Mouse (Mus musculus): ENCODE measurements around the gene Snrpc. TPM values are rescaled to one million over a fixed set of nuclear protein-coding genes. Genes with fewer than 3 reads are reported as not detected.

Snrpc gene
- polyA plus RNA-seq, 1 experiment from 2014 or later: 242 TPM

DNA sequence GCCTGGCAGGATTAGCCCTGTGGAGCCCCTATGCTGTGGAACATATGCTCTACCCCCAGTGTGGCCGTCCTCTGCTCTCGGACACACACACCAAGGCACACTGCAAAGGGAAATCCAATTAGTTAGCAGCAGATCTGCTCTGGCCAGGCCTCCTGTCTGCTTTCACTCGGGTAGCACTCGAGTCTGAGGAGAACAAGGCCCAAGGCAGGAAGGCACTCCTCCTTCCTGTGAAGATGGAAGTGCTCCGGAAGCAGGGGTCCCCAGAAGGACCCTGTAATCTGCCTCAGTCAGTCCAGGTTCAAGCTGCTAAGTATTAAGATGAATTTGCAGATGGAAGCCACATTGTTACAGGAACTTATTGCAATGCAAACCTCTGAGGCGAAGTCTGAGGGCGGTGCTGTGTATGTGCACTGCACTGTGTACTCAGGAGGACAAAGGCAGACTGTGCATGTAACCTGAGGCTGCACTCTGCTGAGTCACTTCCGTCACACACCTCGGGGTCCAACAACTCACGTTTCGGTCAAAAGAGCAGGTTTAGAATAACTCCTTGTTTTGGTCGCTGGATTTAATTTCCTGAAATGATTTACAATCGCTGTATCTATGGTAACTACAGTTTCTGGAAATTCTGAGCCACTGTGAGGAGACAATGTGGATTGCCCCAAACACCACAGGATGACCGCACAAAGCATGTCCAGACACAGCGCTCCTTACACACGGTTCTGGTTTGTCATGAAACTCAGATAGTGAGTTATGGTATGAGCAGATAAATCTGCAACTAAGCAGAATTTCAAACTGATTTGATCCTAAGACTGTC, 38.0 kb upstream of the Snrpc start:
- H3K4me2 ChIP-seq (ENCODE audit: low read depth, low read length): peak overlapping the region; percentile 21
- H3K4me1 ChIP-seq (ENCODE audit: control insufficient read depth, insufficient read depth, low read length): peaks cover 50% of the 10 kb centered on the region
- no peaks in the 10 kb centered on the region for H3K27me3 ChIP-seq (replicated peaks; ENCODE audit: control insufficient read depth, insufficient read depth, low read length)
- H3K9me3 ChIP-seq (ENCODE audit: control insufficient read depth, low read length): no peaks in the 10 kb centered on the region
- WGBS: 36% methylated on average over 16 of the region's 16 CpGs
- H3K9ac ChIP-seq (ENCODE audit: low read depth, low read length): peak overlapping the region; percentile 48
- peak overlapping the region; percentile 92 for H3K27ac ChIP-seq (ENCODE audit: low read length)
- no peaks in the 10 kb centered on the region for H3K36me3 ChIP-seq (ENCODE audit: control insufficient read depth, insufficient read depth, low read length)
- no peak overlapping the region; the same call in 1 of the 2 replicates for H3K4me3 ChIP-seq (ENCODE audit: low read length)
- peak; percentile 81 for ATAC-seq

DNA sequence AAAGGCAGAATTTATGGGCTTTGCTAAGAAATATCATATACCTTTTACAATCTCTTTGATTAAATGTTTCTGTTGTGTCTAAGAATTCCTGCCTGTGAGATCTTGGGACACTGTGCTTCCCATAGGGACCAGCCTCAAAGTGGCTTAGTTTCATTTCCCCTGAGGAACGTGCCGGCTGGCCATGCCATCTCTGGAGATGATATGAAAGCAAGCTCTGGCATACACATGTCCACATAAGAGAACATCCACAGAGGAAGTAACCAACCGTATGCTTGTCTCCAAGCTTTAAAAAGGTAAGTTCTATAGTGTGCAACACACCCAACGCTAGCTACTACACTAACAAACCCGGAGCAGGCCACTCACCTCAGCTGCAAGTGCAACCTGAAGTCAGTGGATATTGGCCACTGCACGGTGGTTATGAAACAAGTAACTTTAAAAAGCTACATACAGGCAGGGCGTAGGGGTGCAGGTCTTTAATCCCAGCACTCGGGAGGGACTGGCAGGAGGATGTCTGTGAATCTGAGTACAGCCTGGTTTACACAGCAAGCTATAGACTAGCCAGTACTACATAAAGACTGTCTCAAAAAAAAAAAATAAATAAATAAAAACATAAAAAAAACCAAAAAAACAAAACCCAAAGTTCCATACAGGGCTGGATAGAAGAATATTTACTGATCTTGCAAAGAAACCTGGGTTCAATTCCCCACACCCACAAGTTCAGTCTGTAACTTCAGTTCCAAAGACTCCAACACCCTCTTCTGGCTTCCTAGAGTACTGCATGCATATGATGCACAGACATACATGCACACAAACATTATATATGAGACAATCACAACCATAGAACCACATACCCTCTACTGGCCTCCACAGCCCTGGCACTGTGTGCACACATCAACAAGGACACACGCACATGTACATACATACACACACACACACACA, 37.0 kb upstream of the Snrpc start:
- peaks cover 56% of the 10 kb centered on the region for H3K4me1 ChIP-seq (ENCODE audit: control insufficient read depth, insufficient read depth, low read length)
- 0 out of 2 replicates have a peak overlapping the region, but pooled peaks have one; percentile 8 for H3K4me2 ChIP-seq (ENCODE audit: low read depth, low read length)
- H3K9ac ChIP-seq (ENCODE audit: low read depth, low read length): 0 out of 2 replicates have a peak overlapping the region, but pooled peaks have one; percentile 38
- peak overlapping the region; percentile 76 for H3K27ac ChIP-seq (ENCODE audit: low read length)
- no peaks in the 10 kb centered on the region for H3K36me3 ChIP-seq (ENCODE audit: control insufficient read depth, insufficient read depth, low read length)
- ATAC-seq: no peak
- H3K27me3 ChIP-seq (replicated peaks; ENCODE audit: control insufficient read depth, insufficient read depth, low read length): no peaks in the 10 kb centered on the region
- 76% methylated on average over 9 of the region's 9 CpGs for WGBS
- H3K4me3 ChIP-seq (ENCODE audit: low read length): no peak overlapping the region
- H3K9me3 ChIP-seq (ENCODE audit: control insufficient read depth, low read length): no peaks in the 10 kb centered on the region

DNA sequence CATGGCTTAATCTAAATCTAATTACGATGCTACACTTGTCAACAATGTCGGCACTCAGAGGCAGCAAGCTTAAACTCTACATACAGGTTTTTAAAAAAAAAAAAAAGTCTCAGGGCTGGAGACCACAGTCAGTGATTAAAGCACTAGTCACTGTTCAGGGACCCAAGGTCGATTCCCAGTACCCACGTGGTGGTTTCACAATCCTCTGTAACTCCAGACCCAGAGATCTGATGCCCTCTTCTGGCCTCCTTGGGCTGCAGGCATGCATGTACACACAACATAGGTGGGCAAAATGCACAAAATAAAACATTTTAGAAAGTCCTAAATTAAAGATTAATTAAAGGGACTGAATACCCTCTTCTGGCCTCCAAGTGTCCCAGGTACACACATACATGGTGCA, 34.2 kb upstream of the Snrpc start:
- Histone ChIP-seq H3K27me3 (replicated peaks; ENCODE audit: control insufficient read depth, insufficient read depth, low read length) (no peaks in the 10 kb centered on the region), H3K36me3 (ENCODE audit: control insufficient read depth, insufficient read depth, low read length) (no peaks in the 10 kb centered on the region), H3K9ac (ENCODE audit: low read depth, low read length) (no peak overlapping the region), H3K4me2 (ENCODE audit: low read depth, low read length) (no peak overlapping the region), H3K27ac (ENCODE audit: low read length) (no peak overlapping the region), H3K4me3 (ENCODE audit: low read length) (no peak overlapping the region), H3K4me1 (ENCODE audit: control insufficient read depth, insufficient read depth, low read length) (peaks cover 38% of the 10 kb centered on the region), H3K9me3 (ENCODE audit: control insufficient read depth, low read length) (no peaks in the 10 kb centered on the region)
- no peak for ATAC-seq
- WGBS: 75% methylated on average over 4 of the region's 4 CpGs

DNA sequence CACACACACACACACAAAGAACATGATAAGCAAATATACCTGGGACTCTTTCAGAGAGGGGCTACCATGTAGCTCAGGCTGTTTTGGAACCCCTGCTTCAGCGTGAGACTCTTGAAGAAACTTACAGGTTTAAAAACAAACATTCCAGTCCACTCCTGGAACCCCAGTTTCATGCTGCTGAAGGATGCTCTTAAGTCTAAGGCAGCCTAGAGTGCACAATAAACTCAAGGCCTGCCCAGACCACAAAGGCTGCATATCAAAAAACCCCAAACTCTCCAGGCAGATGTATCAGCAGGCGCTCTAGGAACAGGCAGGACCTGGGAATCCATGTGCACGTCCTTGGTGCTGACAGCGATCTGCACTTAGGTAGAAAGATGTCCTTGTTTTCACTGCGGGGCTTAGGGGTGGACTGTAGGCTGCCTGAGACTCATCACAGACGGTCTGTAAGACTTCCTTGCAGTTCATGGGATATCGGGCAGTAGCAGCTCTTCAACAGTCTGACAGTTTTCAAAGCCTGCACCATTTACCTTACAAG, 33.7 kb upstream of the Snrpc start:
- Histone ChIP-seq H3K4me2 (ENCODE audit: low read depth, low read length) (no peak overlapping the region), H3K27ac (ENCODE audit: low read length) (no peak overlapping the region), H3K9ac (ENCODE audit: low read depth, low read length) (no peak overlapping the region), H3K4me1 (ENCODE audit: control insufficient read depth, insufficient read depth, low read length) (peaks cover 33% of the 10 kb centered on the region), H3K27me3 (replicated peaks; ENCODE audit: control insufficient read depth, insufficient read depth, low read length) (no peaks in the 10 kb centered on the region), H3K36me3 (ENCODE audit: control insufficient read depth, insufficient read depth, low read length) (no peaks in the 10 kb centered on the region), H3K4me3 (ENCODE audit: low read length) (no peak overlapping the region), H3K9me3 (ENCODE audit: control insufficient read depth, low read length) (no peaks in the 10 kb centered on the region)
- no peak for ATAC-seq
- 74% methylated on average over 7 of the region's 7 CpGs for WGBS

DNA sequence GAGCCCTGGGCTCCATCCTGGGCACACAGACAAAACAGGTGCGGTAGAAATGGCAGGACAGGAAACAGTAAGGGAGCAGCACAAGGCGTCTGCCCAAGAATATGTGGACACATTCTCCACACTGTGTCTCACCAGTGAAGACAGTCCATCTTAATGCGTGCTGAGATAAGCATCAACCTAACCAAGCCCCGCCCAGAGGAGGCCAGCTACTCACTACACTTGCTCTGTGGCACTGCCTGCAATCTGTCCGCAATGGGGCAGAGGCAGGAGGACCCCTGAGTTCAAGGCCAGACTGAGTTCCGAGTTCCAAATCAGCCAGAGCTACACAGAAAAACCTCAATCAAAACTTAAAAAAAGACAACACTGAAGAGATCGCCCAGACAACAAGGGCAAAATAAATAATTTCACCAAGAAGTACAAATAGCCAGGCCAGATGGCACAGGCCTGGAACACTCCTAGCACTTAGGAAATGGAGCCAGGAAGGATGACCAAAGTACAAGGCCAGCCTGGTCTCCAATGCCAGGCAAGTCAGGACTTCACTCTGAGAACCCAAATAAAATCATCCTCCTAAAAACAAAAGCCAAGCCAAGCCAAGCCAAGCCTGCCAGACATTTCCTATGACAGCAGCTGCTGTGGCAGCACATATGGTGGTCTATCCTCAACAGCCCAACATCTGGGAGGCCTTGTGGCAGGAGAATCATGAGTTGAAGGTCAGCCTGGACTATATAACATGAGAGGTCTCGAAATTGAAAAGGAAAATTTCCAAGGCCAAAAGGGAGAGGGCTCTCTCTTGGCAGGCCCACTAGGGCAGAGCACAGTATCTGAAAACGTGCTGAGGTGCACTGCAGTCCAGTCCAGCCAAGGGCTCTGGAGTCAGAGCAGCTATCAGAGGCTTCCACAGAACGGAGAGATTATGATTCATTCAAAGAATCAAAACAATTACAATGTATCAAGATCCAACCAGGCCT, 32.9 kb upstream of the Snrpc start:
- ATAC-seq: no peak
- H3K9ac ChIP-seq (ENCODE audit: low read depth, low read length): no peak overlapping the region
- WGBS: 81% methylated on average over 10 of the region's 10 CpGs

DNA sequence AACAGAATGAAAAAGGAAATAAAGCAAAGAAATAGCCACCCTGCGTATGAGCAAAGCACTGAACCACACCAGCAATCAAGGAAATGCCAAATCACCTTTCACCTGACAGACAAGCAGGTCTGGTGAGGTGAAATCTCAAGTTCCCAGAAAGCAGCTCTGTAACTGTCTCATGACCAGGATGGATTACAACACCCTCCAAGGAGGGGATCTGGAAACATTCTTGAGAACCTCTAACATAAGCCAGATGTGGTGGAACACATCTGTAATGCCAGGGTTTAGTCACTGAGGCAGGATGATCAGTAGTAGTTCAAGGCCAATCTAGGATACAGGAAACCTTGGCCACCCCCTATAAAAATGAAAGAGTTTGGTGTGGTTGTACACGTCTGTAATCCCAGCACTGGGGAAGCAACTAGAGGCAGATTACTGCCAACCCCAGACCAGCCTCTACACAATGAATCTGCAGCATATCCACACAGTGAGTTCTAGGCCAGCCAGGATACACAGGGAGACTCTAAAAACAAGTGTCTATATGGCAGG, 30.3 kb upstream of the Snrpc start:
- Histone ChIP-seq H3K4me1 (ENCODE audit: control insufficient read depth, insufficient read depth, low read length) (peaks cover 39% of the 10 kb centered on the region), H3K9me3 (ENCODE audit: control insufficient read depth, low read length) (no peaks in the 10 kb centered on the region), H3K4me2 (ENCODE audit: low read depth, low read length) (no peak overlapping the region), H3K36me3 (ENCODE audit: control insufficient read depth, insufficient read depth, low read length) (no peaks in the 10 kb centered on the region), H3K27me3 (replicated peaks; ENCODE audit: control insufficient read depth, insufficient read depth, low read length) (no peaks in the 10 kb centered on the region), H3K27ac (ENCODE audit: low read length) (no peak overlapping the region), H3K4me3 (ENCODE audit: low read length) (no peak overlapping the region), H3K9ac (ENCODE audit: low read depth, low read length) (no peak overlapping the region)
- WGBS: 47% methylated on average over 2 of the region's 2 CpGs
- no peak for ATAC-seq

More for the DNA sequence above, 32.9 kb upstream of the Snrpc start:
- Histone ChIP-seq H3K36me3 (ENCODE audit: control insufficient read depth, insufficient read depth, low read length) (no peaks in the 10 kb centered on the region), H3K27ac (ENCODE audit: low read length) (no peak overlapping the region), H3K4me1 (ENCODE audit: control insufficient read depth, insufficient read depth, low read length) (peaks cover 27% of the 10 kb centered on the region), H3K9me3 (ENCODE audit: control insufficient read depth, low read length) (no peaks in the 10 kb centered on the region), H3K27me3 (replicated peaks; ENCODE audit: control insufficient read depth, insufficient read depth, low read length) (no peaks in the 10 kb centered on the region), H3K4me2 (ENCODE audit: low read depth, low read length) (no peak overlapping the region; the same call in 1 of the 2 replicates), H3K4me3 (ENCODE audit: low read length) (no peak overlapping the region)

DNA sequence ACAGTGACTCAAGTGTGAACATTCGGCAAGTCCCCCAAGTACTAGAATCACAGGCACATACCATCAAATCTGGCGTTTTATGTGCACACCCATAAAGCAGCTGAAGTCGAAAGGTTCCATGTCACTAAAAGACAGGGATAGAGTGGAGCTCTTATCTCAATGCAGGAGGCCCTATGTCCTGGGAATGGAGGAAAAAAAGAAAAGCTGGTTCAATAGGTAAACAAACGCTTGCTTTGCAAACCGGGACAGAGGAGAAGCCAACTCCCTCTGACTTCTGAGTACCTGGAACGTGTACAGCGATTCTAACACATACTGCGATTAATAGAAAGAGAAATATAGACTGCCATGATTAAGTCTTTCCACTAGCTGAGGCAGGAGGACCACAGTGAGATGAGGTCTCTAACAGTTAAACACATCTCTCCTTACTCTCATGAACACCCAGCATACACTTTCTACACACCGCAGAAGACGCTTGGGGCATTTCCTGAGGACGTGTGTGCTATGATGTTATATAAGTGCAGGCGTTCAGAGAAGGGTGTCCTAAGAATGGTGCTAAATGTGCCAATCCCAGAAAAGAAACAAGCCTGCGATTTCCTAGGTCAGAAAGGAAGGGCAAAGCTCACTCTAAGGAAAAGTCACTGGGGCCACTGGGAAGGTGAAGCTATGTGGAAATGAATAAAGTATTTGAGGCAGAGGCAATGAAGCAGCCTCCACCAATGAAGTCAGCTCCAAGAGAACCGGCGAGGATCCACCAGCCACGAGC, 27.2 kb upstream of the Snrpc start:
- peaks cover 27% of the 10 kb centered on the region for H3K4me1 ChIP-seq (ENCODE audit: control insufficient read depth, insufficient read depth, low read length)

DNA sequence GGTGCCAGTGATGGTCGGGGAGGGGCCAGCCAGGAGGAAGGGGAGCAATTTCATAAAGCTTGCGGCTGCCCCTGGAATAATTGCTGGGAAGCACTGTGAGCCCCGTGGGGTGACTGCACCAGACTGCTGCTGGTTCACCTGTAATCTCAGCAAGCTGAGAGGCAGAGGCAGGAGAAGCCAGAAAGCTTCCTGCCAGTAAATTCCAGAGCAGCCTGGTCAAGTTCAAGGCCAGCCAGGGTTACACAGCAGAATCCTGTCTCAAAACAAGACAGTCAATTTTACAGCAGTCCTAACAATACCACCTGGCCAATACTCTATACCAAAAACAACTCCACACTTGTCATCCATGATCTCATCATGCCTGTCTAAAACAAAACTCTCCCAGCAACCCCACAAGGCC, 26.0 kb upstream of the Snrpc start:
- Histone ChIP-seq H3K27ac (ENCODE audit: low read length) (peak overlapping the region; percentile 43), H3K36me3 (ENCODE audit: control insufficient read depth, insufficient read depth, low read length) (no peaks in the 10 kb centered on the region), H3K9ac (ENCODE audit: low read depth, low read length) (no peak overlapping the region), H3K9me3 (ENCODE audit: control insufficient read depth, low read length) (no peaks in the 10 kb centered on the region), H3K4me2 (ENCODE audit: low read depth, low read length) (no peak overlapping the region), H3K4me1 (ENCODE audit: control insufficient read depth, insufficient read depth, low read length) (peaks cover 27% of the 10 kb centered on the region), H3K27me3 (replicated peaks; ENCODE audit: control insufficient read depth, insufficient read depth, low read length) (no peaks in the 10 kb centered on the region), H3K4me3 (ENCODE audit: low read length) (no peak overlapping the region)
- ATAC-seq: 0 out of 2 replicates have a peak, but pooled peaks have one; percentile 9
- 56% methylated on average over 3 of the region's 3 CpGs for WGBS

More for the DNA sequence above, 27.2 kb upstream of the Snrpc start:
- H3K9ac ChIP-seq (ENCODE audit: low read depth, low read length): no peak overlapping the region
- peak; percentile 68 for ATAC-seq
- no peaks in the 10 kb centered on the region for H3K27me3 ChIP-seq (replicated peaks; ENCODE audit: control insufficient read depth, insufficient read depth, low read length)
- WGBS: 62% methylated on average over 16 of the region's 16 CpGs
- peak overlapping the region; percentile 21; the same call in 1 of the 2 replicates for H3K4me2 ChIP-seq (ENCODE audit: low read depth, low read length)
- H3K27ac ChIP-seq (ENCODE audit: low read length): peak overlapping the region; percentile 55
- no peak overlapping the region for H3K4me3 ChIP-seq (ENCODE audit: low read length)
- H3K9me3 ChIP-seq (ENCODE audit: control insufficient read depth, low read length): no peaks in the 10 kb centered on the region
- H3K36me3 ChIP-seq (ENCODE audit: control insufficient read depth, insufficient read depth, low read length): no peaks in the 10 kb centered on the region
